Mouse (Mus musculus) adipocyte (in vitro differentiated cells): ENCODE data around the gene Cilp.
A peak's percentile ranks its signal among the peaks of the same experiment; 100 is the strongest.
"Not testable (repeated sequence)": the region's sequence is repeated elsewhere in the genome, so short reads cannot be mapped to it uniquely, and the experiment has no call there.

Experiments
- DNase-seq: peaks from one replicate; pipeline ENCODE4 v3.0.0-alpha.2; 2016; ENCODE audit warnings: low spot score

Cilp gene

GRCm38 (mm10) chr9:65264959-65265358 lies at the start of gene Cilp:
Cilp (plus strand) TSS chr9:65265180.
- no peak for DNase-seq

- peak; percentile 35 for DNase-seq
Measured at GRCm38 (mm10) chr9:65215494-65216126, 49.4 kb upstream of the Cilp start.

GRCm38 (mm10) chr9:65216972-65217371 lies 48.0 kb upstream of the Cilp start:
- no peak for DNase-seq

- peak; percentile 74 for DNase-seq
Measured at GRCm38 (mm10) chr9:65217661-65218060, 47.3 kb upstream of the Cilp start.

GRCm38 (mm10) chr9:65218916-65219315 lies 46.1 kb upstream of the Cilp start:
- no peak for DNase-seq

- not testable (repeated sequence) for DNase-seq
Measured at GRCm38 (mm10) chr9:65220398-65220797, 44.6 kb upstream of the Cilp start.

- no peak for DNase-seq
Measured at GRCm38 (mm10) chr9:65223927-65224326, 41.1 kb upstream of the Cilp start.

- DNase-seq: no peak
Measured at GRCm38 (mm10) chr9:65225795-65226194, 39.2 kb upstream of the Cilp start.

- no peak for DNase-seq
Measured at GRCm38 (mm10) chr9:65230250-65230649, 34.7 kb upstream of the Cilp start.

GRCm38 (mm10) chr9:65231284-65231683 lies 33.7 kb upstream of the Cilp start:
- no peak for DNase-seq

GRCm38 (mm10) chr9:65233243-65233985 lies 31.6 kb upstream of the Cilp start:
- DNase-seq: no peak

GRCm38 (mm10) chr9:65234734-65235133 lies 30.2 kb upstream of the Cilp start:
- DNase-seq: no peak

GRCm38 (mm10) chr9:65235601-65236000 lies 29.4 kb upstream of the Cilp start:
- no peak for DNase-seq

GRCm38 (mm10) chr9:65237616-65238015 lies 27.4 kb upstream of the Cilp start:
- no peak for DNase-seq

- DNase-seq: no peak
Measured at GRCm38 (mm10) chr9:65238191-65238760, 26.7 kb upstream of the Cilp start.

- no peak for DNase-seq
Measured at GRCm38 (mm10) chr9:65239176-65239575, 25.8 kb upstream of the Cilp start.

- DNase-seq: no peak
Measured at GRCm38 (mm10) chr9:65239731-65240130, 25.2 kb upstream of the Cilp start.

- no peak for DNase-seq
Measured at GRCm38 (mm10) chr9:65240587-65240986, 24.4 kb upstream of the Cilp start.

GRCm38 (mm10) chr9:65241973-65242372 lies 23.0 kb upstream of the Cilp start:
- DNase-seq: no peak

GRCm38 (mm10) chr9:65243249-65243648 lies 21.7 kb upstream of the Cilp start:
- DNase-seq: no peak

GRCm38 (mm10) chr9:65244036-65244806 lies 20.8 kb upstream of the Cilp start:
- no peak for DNase-seq
